Mouse (Mus musculus) stomach, embryonic 15.5 days (tissue): ENCODE results near the gene Rtl8c. TPM values are rescaled to one million over a fixed set of nuclear protein-coding genes. Genes with fewer than 3 reads are reported as not detected.
A peak's percentile ranks its signal among the peaks of the same experiment; 100 is the strongest.
"Not testable (repeated sequence)": the region's sequence is repeated elsewhere in the genome, so short reads cannot be mapped to it uniquely, and the experiment has no call there.

Experiments used
- ATAC-seq: fragments of 200-750 bp; cut with Nextera tagmentation; 2 replicates; pipeline ENCODE4 v1.8.0; 2017; ENCODE audit warnings: low read depth, moderate number of reproducible peaks, moderate TSS enrichment; ENCODE audit not compliant: insufficient read depth, low FRiP score
- H3K27ac ChIP-seq: fragments of 300-500 bp; sonication (generic); 2 replicates; pipeline ENCODE4 v1.5.1; 2015; ENCODE audit warnings: mild to moderate bottlenecking, inconsistent platforms
- H3K27me3 ChIP-seq: fragments of 300-500 bp; sonication (generic); replicated peaks from 2 replicates; pipeline ENCODE4 v1.6.1; 2015; ENCODE audit warnings: inconsistent platforms
- H3K36me3 ChIP-seq: fragments of 300-500 bp; sonication (generic); 2 replicates; pipeline ENCODE4 v1.6.1; 2015; ENCODE audit warnings: inconsistent platforms
- H3K4me1 ChIP-seq: fragments of 300-500 bp; sonication (generic); 2 replicates; pipeline ENCODE4 v1.6.1; 2015; ENCODE audit warnings: inconsistent platforms
- H3K4me2 ChIP-seq: fragments of 300-500 bp; sonication (generic); 2 replicates; pipeline ENCODE4 v1.6.1; 2015; ENCODE audit warnings: mild to moderate bottlenecking, inconsistent platforms
- H3K4me3 ChIP-seq: fragments of 300-500 bp; sonication (generic); replicated peaks from 2 replicates; pipeline ENCODE4 v1.5.1; 2015; ENCODE audit warnings: inconsistent platforms
- H3K9ac ChIP-seq: fragments of 300-500 bp; sonication (generic); 2 replicates; pipeline ENCODE4 v1.6.1; 2015; ENCODE audit warnings: inconsistent platforms
- H3K9me3 ChIP-seq: fragments of 300-500 bp; sonication (generic); 2 replicates; pipeline ENCODE4 v1.6.1; 2016; ENCODE audit warnings: inconsistent platforms
- WGBS: fragments of 180-500 bp; shearing (Covaris S2); methylation state at CpG from one replicate; pipeline ENCODE4 v1.1.7; 2015; 5-methylcytosine and 5-hydroxymethylcytosine counted together
- polyA plus RNA-seq: library from polyadenylated mRNA; unstranded; fragments of >200 nt; fragmentation: Nextera tagmentation; extraction: Ambion mirVana; gene quantifications from 2 replicates; pipeline ENCODE4 v1.2.1, GENCODE M21; 2015

Gene Rtl8c
- polyA plus RNA-seq: 30.5 and 32.3 TPM in 2 replicates

- no peaks in the 10 kb centered on the region for H3K9me3 ChIP-seq
- no peaks in the 10 kb centered on the region for H3K36me3 ChIP-seq
- H3K4me2 ChIP-seq: peak within 1 kb of the TSS; percentile 53
- no peak within 1 kb of the TSS for H3K9ac ChIP-seq
- no peak within 1 kb of the TSS for H3K27ac ChIP-seq
- WGBS: 25% methylated on average over 20 of the region's 20 CpGs
- H3K4me3 ChIP-seq: peak within 1 kb of the TSS; percentile 43
- ATAC-seq: peak; percentile 82; the same call in 1 of the 2 replicates
- no peaks in the 10 kb centered on the region for H3K27me3 ChIP-seq
- H3K4me1 ChIP-seq: no peaks in the 10 kb centered on the region
Observed at GRCm38 (mm10) chrX:53607242-53608121, at the start of gene Rtl8c. Gene Rtl8c (plus strand): TSS chrX:53608032.

- Histone ChIP-seq H3K27ac (no peak overlapping the region), H3K9ac (no peak overlapping the region), H3K4me1 (no peaks in the 10 kb centered on the region), H3K27me3 (no peaks in the 10 kb centered on the region), H3K9me3 (no peaks in the 10 kb centered on the region), H3K4me3 (no peak overlapping the region), H3K4me2 (no peak overlapping the region), H3K36me3 (no peaks in the 10 kb centered on the region)
- WGBS: 60% methylated on average over 1 of the region's 1 CpGs
- no peak for ATAC-seq
Observed at GRCm38 (mm10) chrX:53579311-53579710, 28.5 kb upstream of the Rtl8c start.

GRCm38 (mm10) chrX:53581407-53581806, 26.4 kb upstream of the Rtl8c start:
- not testable (repeated sequence) for H3K4me2 ChIP-seq, H3K36me3 ChIP-seq, H3K9ac ChIP-seq, H3K4me1 ChIP-seq, H3K27ac ChIP-seq, H3K4me3 ChIP-seq, H3K9me3 ChIP-seq, H3K27me3 ChIP-seq, ATAC-seq
- WGBS: 89% methylated on average over 2 of the region's 4 CpGs

- ATAC-seq, H3K9ac ChIP-seq, H3K4me1 ChIP-seq, H3K4me2 ChIP-seq, H3K4me3 ChIP-seq, H3K27ac ChIP-seq, H3K36me3 ChIP-seq, H3K9me3 ChIP-seq, H3K27me3 ChIP-seq: not testable (repeated sequence)
- 57% methylated on average over 4 of the region's 4 CpGs for WGBS
Observed at GRCm38 (mm10) chrX:53583404-53583803, 24.4 kb upstream of the Rtl8c start.

- not testable (repeated sequence) for H3K9me3 ChIP-seq, H3K4me1 ChIP-seq, H3K27ac ChIP-seq, ATAC-seq, H3K27me3 ChIP-seq, H3K36me3 ChIP-seq, H3K9ac ChIP-seq, H3K4me2 ChIP-seq, H3K4me3 ChIP-seq
- 35% methylated on average over 2 of the region's 2 CpGs for WGBS
Observed at GRCm38 (mm10) chrX:53599993-53600392, 7.8 kb upstream of the Rtl8c start.

- H3K27me3 ChIP-seq, ATAC-seq, H3K9me3 ChIP-seq, H3K27ac ChIP-seq, H3K4me1 ChIP-seq, H3K9ac ChIP-seq, H3K4me2 ChIP-seq, H3K4me3 ChIP-seq, H3K36me3 ChIP-seq: not testable (repeated sequence)
- WGBS: 7% methylated on average over 1 of the region's 1 CpGs
Observed at GRCm38 (mm10) chrX:53606176-53606575, 1.7 kb upstream of the Rtl8c start.

GRCm38 (mm10) chrX:53608122-53608813, 436 bp downstream of the Rtl8c start:
- Histone ChIP-seq H3K36me3 (no peaks in the 10 kb centered on the region), H3K4me3 (peak overlapping the region; percentile 43), H3K9me3 (no peaks in the 10 kb centered on the region), H3K4me2 (peak overlapping the region; percentile 53), H3K9ac (no peak overlapping the region), H3K27me3 (no peaks in the 10 kb centered on the region), H3K4me1 (no peaks in the 10 kb centered on the region), H3K27ac (no peak overlapping the region)
- 30% methylated on average over 18 of the region's 18 CpGs for WGBS
- no peak for ATAC-seq

- not testable (repeated sequence) for H3K27ac ChIP-seq, H3K27me3 ChIP-seq
- WGBS: 64% methylated on average over 3 of the region's 4 CpGs
Observed at GRCm38 (mm10) chrX:53608879-53609278, 1.0 kb downstream of the Rtl8c start, which contains the start of gene Gm14597. Gene Gm14597 (minus strand): TSS chrX:53608979.

GRCm38 (mm10) chrX:53610571-53610970, 2.7 kb downstream of the Rtl8c start:
- Histone ChIP-seq H3K4me3 (no peak overlapping the region), H3K4me1 (no peaks in the 10 kb centered on the region), H3K36me3 (no peaks in the 10 kb centered on the region), H3K9me3 (no peaks in the 10 kb centered on the region), H3K27me3 (no peaks in the 10 kb centered on the region), H3K9ac (no peak overlapping the region), H3K4me2 (no peak overlapping the region), H3K27ac (no peak overlapping the region)
- under 1% methylated on average over 3 of the region's 3 CpGs for WGBS
- ATAC-seq: no peak

More at GRCm38 (mm10) chrX:53608879-53609278, 1.0 kb downstream of the Rtl8c start, which contains the start of gene Gm14597:
- not testable (repeated sequence) for ATAC-seq, H3K9me3 ChIP-seq, H3K9ac ChIP-seq, H3K36me3 ChIP-seq, H3K4me1 ChIP-seq
- Histone ChIP-seq H3K4me3 (peak within 1 kb of the TSS; percentile 43), H3K4me2 (peak within 1 kb of the TSS; percentile 53)

GRCm38 (mm10) chrX:53611395-53611794, 3.6 kb downstream of the Rtl8c start:
- not testable (repeated sequence) for H3K4me1 ChIP-seq, H3K4me3 ChIP-seq, H3K9ac ChIP-seq, H3K36me3 ChIP-seq, H3K4me2 ChIP-seq, H3K9me3 ChIP-seq, H3K27ac ChIP-seq, ATAC-seq, H3K27me3 ChIP-seq

GRCm38 (mm10) chrX:53638107-53638506, 30.3 kb downstream of the Rtl8c start:
- not testable (repeated sequence) for H3K4me3 ChIP-seq, H3K9ac ChIP-seq, H3K36me3 ChIP-seq, H3K9me3 ChIP-seq, ATAC-seq, H3K27me3 ChIP-seq, H3K4me2 ChIP-seq, H3K4me1 ChIP-seq, H3K27ac ChIP-seq
- WGBS: 49% methylated on average over 3 of the region's 3 CpGs

GRCm38 (mm10) chrX:53642604-53642979, 34.8 kb downstream of the Rtl8c start:
- not testable (repeated sequence) for H3K4me1 ChIP-seq, H3K27me3 ChIP-seq, H3K4me3 ChIP-seq, H3K9ac ChIP-seq, ATAC-seq, H3K4me2 ChIP-seq, H3K27ac ChIP-seq, H3K36me3 ChIP-seq, H3K9me3 ChIP-seq
- 54% methylated on average over 4 of the region's 4 CpGs for WGBS
